In the genomic region with DNA sequence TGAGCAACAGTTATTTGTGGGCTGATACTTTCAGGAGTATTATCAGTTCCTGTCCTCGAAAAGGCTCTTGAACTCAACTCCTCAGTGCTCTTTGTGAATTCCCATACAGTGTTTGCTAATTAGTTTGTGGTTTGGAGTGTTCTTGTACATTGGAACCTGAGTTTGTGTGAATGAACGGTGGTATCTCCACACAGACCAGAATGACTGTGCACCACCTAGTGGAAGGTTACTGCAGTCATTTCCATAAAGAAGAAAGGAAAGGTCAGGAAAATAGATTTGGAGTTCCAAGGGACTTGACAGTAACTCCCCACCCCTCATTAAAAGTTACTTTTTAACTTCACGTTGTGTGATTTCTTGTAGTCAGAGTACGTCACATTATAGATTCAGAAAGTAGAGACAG, we compare ENCODE assay signal across 10 mouse cellular contexts.
DNase-seq lines count a peak whose midpoint lies in the region; TF ChIP-seq lines count a peak whose summit lies in the region.
"Had no signal": no experiment of that assay in that cellular context is flagged by ENCODE, and none has a peak within 500 bp of the region (broad histone marks: within the 10 kb centered on the region; RNA-seq: fewer than 3 reads in every experiment).

No protein-coding gene starts in this region.

- no peak overlapping the region for H3K4me3 ChIP-seq in left cerebral cortex, adult 2 months
- H3K4me3 ChIP-seq: embryonic facial prominence, embryonic 15.5 days had no signal

- H3K27ac ChIP-seq in left cerebral cortex, adult 2 months = no peak overlapping the region
- H3K27ac ChIP-seq: embryonic facial prominence, embryonic 15.5 days; macrophage had no signal

- intact Hi-C loops in left cerebral cortex, adult 2 months (cut with DNase I) = loop anchor here (2.0 kb wide), 1 partner anchor 151 kb away; no protein-coding TSS in a partner anchor
- intact Hi-C loops in left cerebral cortex, postnatal 36 days (cut with DNase I) = loop anchor here (10.0 kb wide), 1 partner anchor 153 kb away; no protein-coding TSS in a partner anchor

- peak; percentile 57 for TF ChIP-seq CTCF in left cerebral cortex, adult 2 months (IDR thresholded peaks at IDR 0.05)

- DNase-seq in cerebellum, postnatal 14 days = peak; percentile 10 to 30
- DNase-seq in cerebellum, postnatal 25 days = no peak
- no peak for DNase-seq in left cerebral cortex, adult 2 months (ENCODE audit: extremely low spot score in 1 of 2, low spot score in 2 of 2)
- no peak for DNase-seq in left cerebral cortex, postnatal 36 days (ENCODE audit: low spot score in 2 of 2)
- peak; percentile 65 for DNase-seq in CD4-positive, CD25-positive, alpha-beta regulatory T cell, adult 2 months (ENCODE audit: low read depth, low spot score)
- DNase-seq in induced T-regulatory cell, adult 2 months (ENCODE audit: low read depth) = peak; percentile 60
- no peak for DNase-seq in gastrocnemius, adult 8-10 months (ENCODE audit: low spot score in 2 of 2)
- DNase-seq in urinary bladder, adult 2 months (ENCODE audit: low spot score) = no peak

Comparison
In these comparisons a context has a peak if more than half of its experiments do, and no peak if none do; other contexts are left out.
1. DNase-seq: peak in cerebellum, postnatal 14 days (2 of 2), CD4-positive, CD25-positive, alpha-beta regulatory T cell, adult 2 months (single experiment) and induced T-regulatory cell, adult 2 months (single experiment); none in cerebellum, postnatal 25 days (0 of 2), left cerebral cortex, adult 2 months (0 of 2), left cerebral cortex, postnatal 36 days (0 of 2), gastrocnemius, adult 8-10 months (0 of 2) and urinary bladder, adult 2 months (single experiment).